Mouse (Mus musculus): ENCODE results near the gene Nek8.

DNA sequence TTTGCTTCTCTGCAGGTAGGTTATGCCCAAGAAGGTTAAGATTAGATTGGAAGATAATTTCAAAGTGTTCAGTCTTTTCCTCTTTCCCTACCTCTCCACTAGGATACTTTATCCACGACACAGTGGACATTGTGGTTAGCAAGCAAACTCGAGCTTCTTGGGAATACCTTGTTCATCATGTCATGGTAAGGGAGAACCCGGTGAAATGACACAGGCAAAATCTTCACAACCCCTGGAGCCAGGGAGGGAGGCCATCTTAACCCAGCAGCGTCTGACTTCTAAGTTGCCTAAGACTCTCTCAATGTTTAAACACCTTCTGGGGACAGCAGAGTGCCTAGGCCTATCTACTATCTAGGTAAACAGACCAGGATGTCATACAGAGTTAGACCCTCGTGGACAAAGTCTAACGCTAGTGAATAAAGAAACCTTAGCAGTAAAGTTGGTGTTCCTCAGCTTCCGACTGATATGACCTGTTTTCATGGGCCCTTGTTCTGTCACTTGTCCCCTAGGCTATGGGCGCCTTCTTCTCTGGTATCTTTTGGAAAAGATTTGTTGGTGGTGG is 3.0 kb upstream of the Nek8 start:
- TF ChIP-seq CTCF (IDR thresholded peaks at IDR 0.05; ENCODE audit: low read depth) (no peak), EP300 (IDR thresholded peaks at IDR 0.05; ENCODE audit: low read depth) (no peak)

All from liver, embryonic 14.5 days (tissue).